Mouse (Mus musculus): ENCODE measurements around the gene Ankrd45.

GRCm38 (mm10) chr1:161182386-161182785, 39.9 kb downstream of the Ankrd45 start:
- no peak for TF ChIP-seq CTCF (IDR thresholded peaks at IDR 0.05; ENCODE audit: low read depth, low read length)
- TF ChIP-seq POLR2A (IDR thresholded peaks at IDR 0.05; ENCODE audit: insufficient read depth, low read length), result no peak
- no peak for TF ChIP-seq EP300 (IDR thresholded peaks at IDR 0.05; ENCODE audit: insufficient read depth, low read depth, low read length)

Measured in ES-Bruce4 (cell line).